Mouse (Mus musculus) left cerebral cortex, postnatal 25 days (tissue): Measurements from ENCODE around the gene Tnk1. TPM values are rescaled to one million over a fixed set of nuclear protein-coding genes. Genes with fewer than 3 reads are reported as not detected.
"Not testable (repeated sequence)": the region's sequence is repeated elsewhere in the genome, so short reads cannot be mapped to it uniquely, and the experiment has no call there.

ENCODE experiments used
- DNase-seq, 2 experiments: peaks; one replicate each; pipeline ENCODE4 v3.0.0; 2022; ENCODE audit warnings: low spot score in 2 of 2, mixed read lengths in 1 of 2
- intact Hi-C: fragments of 180-260 bp; cut with DNase I; formaldehyde crosslinking; loops from one replicate; pipeline ENCODE4 v1.15.1; 2025
- total RNA-seq, 2 experiments: library from RNA; stranded (reverse); gene quantifications; 2 replicates each; pipeline ENCODE4 v1.2.3; 2021

Tnk1 gene
- total RNA-seq, 2 experiments from 2014 or later = 0.27 TPM; not detected in 1

GRCm38 (mm10) chr11:69880506-69880852 lies 21.9 kb upstream of the Tnk1 start:
- intact Hi-C loops = no loop called here
- DNase-seq = peak; percentile 24 to 42

DNA sequence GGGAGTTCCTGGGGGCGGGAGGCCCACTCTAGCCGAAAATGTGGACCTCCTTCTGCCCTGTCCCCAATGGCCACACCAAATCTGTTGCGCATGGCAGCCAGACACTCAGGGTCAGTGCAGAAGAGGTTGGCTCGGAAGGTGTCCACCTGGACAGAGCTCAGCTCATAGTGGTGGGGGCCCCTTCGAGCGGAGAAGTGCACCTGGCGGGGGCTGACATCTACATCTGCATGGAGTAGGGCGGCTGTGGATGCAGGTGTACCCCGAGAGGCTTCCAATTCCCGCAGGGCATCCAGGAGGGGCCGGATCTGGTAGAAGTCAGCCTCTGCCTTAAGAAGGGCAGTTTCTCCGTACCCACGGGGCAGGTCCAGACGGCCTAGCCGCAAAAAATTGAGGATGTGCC lies 21.2 kb upstream of the Tnk1 start:
- intact Hi-C loops = loop anchor here (5.0 kb wide), 2 partner anchors 72 to 197 kb away; partner anchors contain the start of genes Senp3 and Tmem102
- no peak for DNase-seq

GRCm38 (mm10) chr11:69878952-69879351 lies 20.4 kb upstream of the Tnk1 start:
- intact Hi-C loops = loop anchor here (5.0 kb wide), 2 partner anchors 72 to 197 kb away; partner anchors contain the start of genes Senp3 and Tmem102
- no peak for DNase-seq

DNA sequence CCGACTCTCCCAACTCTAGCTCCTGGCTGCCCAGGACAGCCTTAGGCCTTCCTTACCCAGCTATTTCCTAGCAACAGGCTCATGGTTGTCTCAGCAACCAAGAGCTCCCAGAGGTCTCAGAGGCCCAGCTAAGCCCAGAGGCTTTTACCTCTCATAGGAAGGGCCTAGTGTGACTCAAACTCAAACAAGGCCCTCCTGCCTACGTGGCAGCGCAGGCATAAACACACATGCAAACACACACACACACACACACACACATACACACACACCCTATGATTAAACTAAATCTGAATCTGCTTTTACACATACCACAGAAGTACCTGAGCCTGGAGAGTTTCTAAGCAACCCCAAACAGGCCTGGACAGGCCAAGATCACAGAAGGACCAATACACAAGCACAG lies 19.9 kb upstream of the Tnk1 start:
- intact Hi-C loops = loop anchor here (5.0 kb wide), 2 partner anchors 71 to 196 kb away; partner anchors contain the start of genes Senp3 and Tmem102

GRCm38 (mm10) chr11:69877878-69878277 lies 19.3 kb upstream of the Tnk1 start, which contains the start of gene Tmem95:
Gene Tmem95 (minus strand): TSS chr11:69878018.
- DNase-seq = no peak
- intact Hi-C loops = loop anchor here (2.0 to 5.0 kb wide), 3 partner anchors 71 to 196 kb away; partner anchors contain the start of genes Polr2a, Senp3 and Tmem102

More for the DNA sequence above, 19.9 kb upstream of the Tnk1 start:
- no peak for DNase-seq

DNA sequence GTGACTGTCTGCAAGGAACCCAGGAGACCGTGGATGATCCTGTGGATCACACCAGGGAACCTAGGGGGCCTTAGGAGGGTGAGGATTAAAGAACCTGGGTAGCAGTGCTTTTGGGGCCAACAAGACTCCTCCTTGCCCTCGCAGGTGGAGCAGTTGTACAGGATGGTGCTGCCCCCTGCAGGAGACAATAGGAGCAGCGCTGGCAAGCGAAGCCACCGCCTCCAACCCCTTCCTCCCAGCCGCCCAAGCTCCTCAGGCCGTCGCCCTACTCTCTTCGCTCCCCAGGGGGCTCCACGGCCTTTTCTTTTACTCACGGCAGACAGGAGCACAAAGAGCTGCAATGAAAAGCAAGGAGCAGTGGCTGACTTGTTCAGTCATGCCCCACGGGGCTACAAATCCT lies 18.3 kb upstream of the Tnk1 start:
- DNase-seq = peak; percentile 72 to 79
- intact Hi-C loops = loop anchor here (2.0 to 5.0 kb wide), 3 partner anchors 70 to 195 kb away; partner anchors contain the start of genes Polr2a, Senp3 and Tmem102

DNA sequence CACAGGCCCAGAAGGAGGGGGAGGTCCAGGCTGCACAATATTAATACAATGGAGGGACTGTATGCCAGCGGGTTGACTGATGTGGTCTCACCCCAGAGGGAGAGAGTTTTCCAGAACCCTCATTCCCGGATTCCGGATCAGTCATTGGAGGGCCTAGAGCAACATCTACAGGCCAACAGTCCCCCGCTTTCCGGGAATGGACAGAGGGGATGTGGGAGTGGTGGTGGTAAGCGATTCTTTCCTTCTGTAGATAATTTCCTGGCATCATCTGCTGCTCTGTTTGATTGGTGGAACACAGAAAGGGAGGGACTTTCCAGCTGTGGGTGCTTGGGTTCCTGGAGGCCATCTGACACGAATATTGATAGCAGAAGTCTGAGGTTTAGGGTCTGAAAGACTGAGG lies 17.7 kb upstream of the Tnk1 start:
- intact Hi-C loops = loop anchor here (2.0 to 5.0 kb wide), 3 partner anchors 69 to 194 kb away; partner anchors contain the start of genes Polr2a, Senp3 and Tmem102
- peak in 1 of 2 experiments; percentile 44 for DNase-seq

DNA sequence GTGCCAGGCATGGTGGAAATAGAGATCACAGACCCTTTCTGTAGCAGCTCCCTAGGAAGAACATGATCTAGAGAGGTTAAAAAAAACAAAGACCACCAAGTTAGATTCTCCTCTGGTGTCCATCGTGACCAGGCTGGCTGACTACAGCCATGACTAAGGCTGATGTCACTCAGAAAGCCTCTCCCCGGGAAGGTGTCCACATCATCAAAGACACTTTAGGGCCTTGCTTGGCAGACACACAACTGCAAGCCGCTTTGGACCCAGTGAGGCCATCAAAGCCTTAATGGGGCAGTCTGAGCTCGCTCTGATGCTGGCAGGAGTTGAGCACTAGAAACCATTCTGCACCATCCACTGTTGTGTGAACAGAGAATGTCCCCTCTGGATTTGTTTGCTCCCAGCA lies 13.9 kb upstream of the Tnk1 start:
- intact Hi-C loops = no loop called here
- no peak for DNase-seq

GRCm38 (mm10) chr11:69871822-69872221 lies 13.3 kb upstream of the Tnk1 start:
- DNase-seq = no peak
- intact Hi-C loops = no loop called here

DNA sequence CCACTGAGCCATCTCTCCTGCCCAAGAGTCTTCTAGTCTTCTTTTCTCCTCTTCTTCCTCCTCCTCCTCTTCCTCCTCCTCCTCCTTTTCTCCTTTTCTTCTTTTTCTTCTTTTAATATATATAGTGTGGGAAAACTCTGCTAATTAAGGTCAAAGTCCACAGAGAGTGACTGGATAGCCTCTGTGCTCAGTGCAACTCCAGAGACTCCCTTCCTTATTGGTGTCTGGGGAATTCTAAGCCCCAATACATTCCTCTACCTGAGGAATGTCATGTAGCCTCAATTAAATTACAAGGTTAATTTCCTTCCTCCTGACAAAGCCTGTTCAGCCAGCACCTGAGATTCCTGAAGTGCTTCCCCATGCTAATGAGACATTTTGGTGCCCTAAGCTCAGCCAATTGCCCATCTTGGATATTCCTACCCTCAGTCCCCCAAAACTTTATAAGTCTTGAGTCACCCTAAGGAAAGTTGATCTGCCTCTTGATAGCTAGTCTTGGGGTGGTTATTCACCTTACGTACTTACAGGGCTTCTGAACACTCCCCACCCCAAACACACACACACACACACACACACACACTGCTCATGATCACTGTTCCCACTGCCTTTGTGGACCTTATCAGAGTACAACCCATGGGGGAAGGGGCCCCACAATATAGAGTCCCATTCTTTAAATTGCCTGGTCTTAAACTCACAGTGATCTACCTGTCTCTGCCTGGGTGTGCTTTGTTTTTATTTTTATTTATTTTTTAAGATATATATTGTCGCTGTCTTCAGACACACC lies 11.9 kb upstream of the Tnk1 start:
- intact Hi-C loops = no loop called here
- DNase-seq = no peak

DNA sequence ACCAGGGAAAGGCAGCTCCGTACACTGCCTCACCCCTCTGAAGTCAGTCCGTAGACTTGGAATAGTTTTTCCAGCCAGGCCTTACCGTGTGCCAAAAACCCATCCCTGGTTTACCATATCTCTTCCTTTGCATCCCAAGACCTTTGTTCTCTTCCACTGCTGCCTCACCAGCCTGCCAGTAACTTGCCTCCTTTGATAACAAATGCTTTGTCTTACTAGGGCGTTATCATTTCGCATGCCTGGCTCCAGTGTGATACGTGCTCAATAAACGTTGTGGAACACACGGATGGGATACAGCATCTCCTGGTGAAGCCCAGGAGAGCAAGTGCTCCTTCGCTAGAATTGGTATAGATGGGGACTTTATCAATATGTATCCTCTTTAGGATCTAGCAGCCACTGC lies 8.8 kb upstream of the Tnk1 start:
- no peak for DNase-seq
- intact Hi-C loops = no loop called here

GRCm38 (mm10) chr11:69865561-69865960 lies 7.0 kb upstream of the Tnk1 start:
- intact Hi-C loops = no loop called here
- no peak for DNase-seq

GRCm38 (mm10) chr11:69864138-69864860 lies 5.8 kb upstream of the Tnk1 start:
- intact Hi-C loops = no loop called here
- no peak for DNase-seq

DNA sequence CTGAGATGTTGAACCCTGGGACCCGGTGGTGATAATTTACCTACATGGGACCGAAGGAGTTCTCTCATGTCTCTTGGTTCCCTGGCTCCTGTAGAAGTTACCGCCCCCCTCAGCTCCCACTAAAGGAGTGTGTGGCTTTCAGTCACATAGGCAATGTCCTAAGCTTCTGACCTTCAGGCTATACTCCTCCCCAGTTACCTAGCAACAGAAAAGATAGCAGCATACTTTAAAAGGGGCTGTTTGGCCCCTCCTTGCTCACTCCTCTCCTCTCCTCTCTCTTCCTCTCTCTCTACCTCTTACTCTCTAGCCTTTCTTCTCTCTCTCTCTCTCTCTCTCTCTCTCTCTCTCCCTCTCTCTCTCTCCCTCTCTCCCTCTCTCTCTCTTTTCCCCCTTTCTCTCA lies 5.2 kb upstream of the Tnk1 start:
- intact Hi-C loops, DNase-seq: not testable (repeated sequence)

GRCm38 (mm10) chr11:69855347-69855746 lies 3.2 kb downstream of the Tnk1 start:
- DNase-seq = no peak
- intact Hi-C loops = no loop called here

DNA sequence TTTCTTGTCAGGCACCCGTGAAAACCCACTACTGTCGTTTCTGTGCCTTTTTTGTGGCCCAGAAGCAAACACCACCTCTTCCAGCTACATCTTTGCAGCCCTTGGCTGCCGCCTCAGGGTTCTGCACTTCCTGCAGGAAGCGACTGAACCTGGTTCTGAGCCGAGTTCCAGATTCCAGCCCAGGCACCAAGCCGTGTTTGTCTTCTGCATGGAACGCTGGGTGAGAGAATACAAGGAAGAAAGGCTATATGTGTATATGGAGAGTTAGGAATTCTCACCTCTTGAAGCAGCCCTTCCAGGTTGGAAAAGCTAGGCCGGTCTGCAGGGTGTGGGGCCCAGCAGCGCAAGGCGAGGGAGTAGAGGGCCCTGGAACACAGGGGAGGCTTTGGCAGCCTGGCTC lies 3.9 kb downstream of the Tnk1 start:
- intact Hi-C loops = no loop called here

GRCm38 (mm10) chr11:69853994-69854393 lies 4.5 kb downstream of the Tnk1 start:
- no peak for DNase-seq
- intact Hi-C loops = no loop called here

More for the DNA sequence above, 3.9 kb downstream of the Tnk1 start:
- no peak for DNase-seq

DNA sequence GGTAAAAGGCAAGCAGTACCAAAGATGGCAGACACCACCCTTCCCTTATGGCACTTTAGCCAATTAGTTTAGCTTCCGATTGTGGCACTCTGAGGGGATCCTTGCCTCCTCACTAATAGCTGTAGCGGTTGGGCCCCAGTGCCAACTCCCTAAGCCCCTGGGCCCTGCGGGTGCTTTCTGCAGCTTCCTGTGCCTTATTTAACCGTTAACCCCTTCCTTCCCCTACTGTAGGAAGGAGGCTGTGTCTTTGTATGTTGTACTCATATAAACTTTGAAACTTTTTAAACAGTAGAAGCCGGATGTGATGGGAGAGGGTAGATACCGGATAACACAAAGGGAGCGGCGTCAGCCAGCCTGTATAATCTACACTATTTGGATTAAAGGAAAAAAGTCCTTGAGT lies 7.8 kb downstream of the Tnk1 start:
- intact Hi-C loops = no loop called here
- DNase-seq = no peak

- intact Hi-C loops = no loop called here
- no peak for DNase-seq
Observed at GRCm38 (mm10) chr11:69849884-69850283, 8.6 kb downstream of the Tnk1 start.

GRCm38 (mm10) chr11:69849128-69849527 lies 9.4 kb downstream of the Tnk1 start:
- intact Hi-C loops = no loop called here
- no peak for DNase-seq
